In genomic region chr15:37159349-37159748, GRCm38 (mm10) we compare ENCODE assay signal across 8 mouse cellular contexts.
DNase-seq lines count a peak whose midpoint lies in the region; ATAC-seq lines count a peak whose summit lies in the region.

No protein-coding gene starts in this region.

- H3K4me3 ChIP-seq in hindbrain, embryonic 16.5 days (ENCODE audit: low read length), result no peak overlapping the region
- no peak overlapping the region for H3K4me3 ChIP-seq in limb, embryonic 12.5 days (replicated peaks)
- no peak overlapping the region for H3K4me3 ChIP-seq in stomach, embryonic 15.5 days (replicated peaks)

- H3K4me1 ChIP-seq in hindbrain, embryonic 16.5 days (ENCODE audit: control insufficient read depth, insufficient read depth, low read depth, low read length), result no peaks in the 10 kb centered on the region
- H3K4me1 ChIP-seq in limb, embryonic 12.5 days (replicated peaks), result peaks cover 12% of the 10 kb centered on the region
- H3K4me1 ChIP-seq in stomach, embryonic 15.5 days, result no peaks in the 10 kb centered on the region

- WGBS in hindbrain, embryonic 16.5 days, result 14% methylated on average over 4 of the region's 4 CpGs
- 6% methylated on average over 4 of the region's 4 CpGs for WGBS in limb, embryonic 12.5 days
- WGBS in stomach, embryonic 15.5 days, result 2% methylated on average over 4 of the region's 4 CpGs

- H3K9ac ChIP-seq in hindbrain, embryonic 16.5 days (ENCODE audit: low read depth, low read length), result no peak overlapping the region
- H3K9ac ChIP-seq in limb, embryonic 12.5 days (replicated peaks), result no peak overlapping the region
- no peak overlapping the region for H3K9ac ChIP-seq in stomach, embryonic 15.5 days

- no peaks in the 10 kb centered on the region for H3K9me3 ChIP-seq in hindbrain, embryonic 16.5 days (ENCODE audit: control insufficient read depth, low read length)
- H3K9me3 ChIP-seq in limb, embryonic 12.5 days, result no peaks in the 10 kb centered on the region
- no peaks in the 10 kb centered on the region for H3K9me3 ChIP-seq in stomach, embryonic 15.5 days

- H3K27me3 ChIP-seq in hindbrain, embryonic 16.5 days (replicated peaks; ENCODE audit: control insufficient read depth, insufficient read depth, low read length), result no peaks in the 10 kb centered on the region
- no peaks in the 10 kb centered on the region; the same call in 1 of the 2 replicates for H3K27me3 ChIP-seq in limb, embryonic 12.5 days
- H3K27me3 ChIP-seq in stomach, embryonic 15.5 days (replicated peaks), result no peaks in the 10 kb centered on the region

- no peak overlapping the region for H3K27ac ChIP-seq in hindbrain, embryonic 16.5 days (ENCODE audit: low read depth, low read length)
- H3K27ac ChIP-seq in limb, embryonic 12.5 days, result no peak overlapping the region
- H3K27ac ChIP-seq in stomach, embryonic 15.5 days, result 0 out of 2 replicates have a peak overlapping the region, but pooled peaks have one; percentile 35

- peak; percentile 67 for ATAC-seq in hindbrain, embryonic 16.5 days
- peak; percentile 56; the same call in 1 of the 2 replicates for ATAC-seq in limb, embryonic 12.5 days (ENCODE audit: insufficient number of reproducible peaks, insufficient read depth, low FRiP score, low TSS enrichment, low read depth)
- ATAC-seq in stomach, embryonic 15.5 days (ENCODE audit: insufficient read depth, low FRiP score, low read depth), result peak; percentile 60; the same call in 1 of the 2 replicates
- ATAC-seq in erythroid progenitor cell, adult 5-6 weeks (replicated peaks; ENCODE audit: low FRiP score, poor library complexity, severe bottlenecking), result no peak

- no peaks in the 10 kb centered on the region for H3K36me3 ChIP-seq in hindbrain, embryonic 16.5 days (ENCODE audit: control insufficient read depth, insufficient read depth, low read length)
- no peaks in the 10 kb centered on the region for H3K36me3 ChIP-seq in limb, embryonic 12.5 days
- no peaks in the 10 kb centered on the region for H3K36me3 ChIP-seq in stomach, embryonic 15.5 days

- no peak overlapping the region for H3K4me2 ChIP-seq in hindbrain, embryonic 16.5 days (ENCODE audit: low read length)
- H3K4me2 ChIP-seq in limb, embryonic 12.5 days, result no peak overlapping the region
- H3K4me2 ChIP-seq in stomach, embryonic 15.5 days, result no peak overlapping the region

- DNase-seq in testis, postnatal 10 days (ENCODE audit: low spot score), result peak; percentile 49
- DNase-seq in testis, postnatal 14 days (ENCODE audit: low spot score), result no peak
- DNase-seq in layer of hippocampus, adult 9-11 months, result no peak
- no peak for DNase-seq in layer of hippocampus, adult 18-20 months (ENCODE audit: low spot score in 2 of 2)
